Mouse (Mus musculus): ENCODE measurements at regions not wholly inside any gene's neighbourhood (a gene's known extent, or its start where the extent isn't known, plus 50 kb on each side); places are given as distances from the start of the nearest gene placed in this dataset.

GRCm38 (mm10) chr2:169474418-169475112, 113.0 kb downstream of the Gm11011 start:
- no peak overlapping the region for H3K27ac ChIP-seq (ENCODE audit: control insufficient read depth, low read depth, low read length)
- DNase-seq (ENCODE audit: low read depth, low spot score): no peak
- no peak overlapping the region for H3K4me3 ChIP-seq (ENCODE audit: control insufficient read depth in 1 of 2, insufficient read depth in 1 of 2, low read depth in 2 of 2, low read length in 2 of 2)
- H3K27me3 ChIP-seq (ENCODE audit: control insufficient read depth in 1 of 2, insufficient read depth in 2 of 2, low read length in 2 of 2): no peaks in the 10 kb centered on the region
- H3K79me2 ChIP-seq (ENCODE audit: control insufficient read depth, insufficient read depth, low read length, poor library complexity): no peaks in the 10 kb centered on the region
- H3K36me3 ChIP-seq (ENCODE audit: control insufficient read depth in 1 of 2, insufficient read depth in 2 of 2, low read length in 2 of 2): no peaks in the 10 kb centered on the region
- no peaks in the 10 kb centered on the region for H3K9me3 ChIP-seq (replicated peaks; ENCODE audit: insufficient read depth, low read length)
- no peaks in the 10 kb centered on the region for H3K4me1 ChIP-seq (ENCODE audit: control insufficient read depth in 1 of 2, insufficient read depth in 2 of 2, low read length in 2 of 2)
- H3K9ac ChIP-seq (ENCODE audit: control insufficient read depth, low read depth, low read length, poor library complexity, severe bottlenecking): no peak overlapping the region
- no peak for TF ChIP-seq NRF1 (IDR thresholded peaks at IDR 0.05; ENCODE audit: insufficient read depth, low read depth, low read length, poor library complexity, severe bottlenecking)
- no peak for TF ChIP-seq MEF2A (IDR thresholded peaks at IDR 0.05; ENCODE audit: extremely low read depth, insufficient replicate concordance, low read depth, low read length, poor library complexity, severe bottlenecking)
- no peak for TF ChIP-seq E2F4 (IDR thresholded peaks at IDR 0.05; ENCODE audit: borderline replicate concordance, low read depth, low read length)
- TF ChIP-seq HCFC1 (IDR thresholded peaks at IDR 0.05; ENCODE audit: low read depth, low read length): no peak
- TF ChIP-seq NELFE (IDR thresholded peaks at IDR 0.05; ENCODE audit: low read depth, low read length): no peak
- no peak for TF ChIP-seq KAT2A (conservative IDR thresholded peaks at IDR 0.05; ENCODE audit: low read depth, low read length)
- no peak for TF ChIP-seq GABPA (IDR thresholded peaks at IDR 0.05; ENCODE audit: low read depth, low read length)
- TF ChIP-seq JUND (IDR thresholded peaks at IDR 0.05; ENCODE audit: low read depth, low read length): no peak
- TF ChIP-seq POLR2A (IDR thresholded peaks at IDR 0.05; ENCODE audit: control insufficient read depth in 1 of 2, insufficient read depth in 1 of 2, low read depth in 1 of 2, low read length in 2 of 2, poor library complexity in 1 of 2): no peak
- TF ChIP-seq EP300 (IDR thresholded peaks at IDR 0.05; ENCODE audit: low read depth in 1 of 2, low read length in 2 of 2): no peak
- TF ChIP-seq TBP (IDR thresholded peaks at IDR 0.05; ENCODE audit: low read depth, low read length): no peak
- no peak for TF ChIP-seq ELF1 (IDR thresholded peaks at IDR 0.05; ENCODE audit: low read depth, low read length)
- no peak for TF ChIP-seq MYB (IDR thresholded peaks at IDR 0.05; ENCODE audit: low read depth, low read length)
- no peak for TF ChIP-seq RCOR1 (IDR thresholded peaks at IDR 0.05; ENCODE audit: low read depth, low read length)
- no peak for TF ChIP-seq GATA1 (IDR thresholded peaks at IDR 0.05; ENCODE audit: low read depth, low read length)
- TF ChIP-seq ETS1 (IDR thresholded peaks at IDR 0.05; ENCODE audit: low read depth, low read length): no peak
- TF ChIP-seq MAZ (IDR thresholded peaks at IDR 0.05; ENCODE audit: low read depth, low read length): no peak
- TF ChIP-seq ZNF384 (IDR thresholded peaks at IDR 0.05; ENCODE audit: low read depth, low read length): no peak

- no peaks in the 10 kb centered on the region for H3K79me2 ChIP-seq (ENCODE audit: control insufficient read depth, insufficient read depth, low read length, poor library complexity)
- H3K9ac ChIP-seq (ENCODE audit: control insufficient read depth, low read depth, low read length, poor library complexity, severe bottlenecking): no peak overlapping the region
- no peaks in the 10 kb centered on the region for H3K27me3 ChIP-seq (ENCODE audit: control insufficient read depth in 1 of 2, insufficient read depth in 2 of 2, low read length in 2 of 2)
- H3K4me3 ChIP-seq (ENCODE audit: control insufficient read depth in 1 of 2, insufficient read depth in 1 of 2, low read depth in 2 of 2, low read length in 2 of 2): no peak overlapping the region
- no peaks in the 10 kb centered on the region for H3K36me3 ChIP-seq (ENCODE audit: control insufficient read depth in 1 of 2, insufficient read depth in 2 of 2, low read length in 2 of 2)
- TF ChIP-seq NELFE (IDR thresholded peaks at IDR 0.05; ENCODE audit: low read depth, low read length): no peak
- TF ChIP-seq TBP (IDR thresholded peaks at IDR 0.05; ENCODE audit: low read depth, low read length): no peak
- no peak for DNase-seq (ENCODE audit: low read depth, low spot score)
- H3K4me1 ChIP-seq (ENCODE audit: control insufficient read depth in 1 of 2, insufficient read depth in 2 of 2, low read length in 2 of 2): no peaks in the 10 kb centered on the region
- no peaks in the 10 kb centered on the region for H3K9me3 ChIP-seq (replicated peaks; ENCODE audit: insufficient read depth, low read length)
- H3K27ac ChIP-seq (ENCODE audit: control insufficient read depth, low read depth, low read length): no peak overlapping the region
These were observed 118.0 kb downstream of the Gm11011 start for GRCm38 (mm10) chr2:169469538-169469937.

Data from MEL (cell line).